Mouse (Mus musculus) liver, embryonic 14.5 days (tissue): Measurements from ENCODE around the gene Zdhhc20.
"Not testable (repeated sequence)": the region's sequence is repeated elsewhere in the genome, so short reads cannot be mapped to it uniquely, and the experiment has no call there.

Experiments
- CTCF ChIP-seq: IDR thresholded peaks from 2 replicates; pipeline ENCODE4 v1.5.1; 2016; ENCODE audit warnings: antibody characterized with exemption, low read depth, control low read depth
- EP300 ChIP-seq: IDR thresholded peaks from 2 replicates; pipeline ENCODE4 v1.6.1; 2016; ENCODE audit warnings: antibody characterized with exemption, low read depth

GRCm38 (mm10) chr14:57856037-57856436 is 34.0 kb downstream of the Zdhhc20 start:
- peak; percentile 22; the same call in 1 of the 2 replicates for TF ChIP-seq CTCF
- TF ChIP-seq EP300, result not testable (repeated sequence)
